Mouse (Mus musculus) layer of hippocampus, adult 2 months (tissue): ENCODE data around the gene Vmn1r12. TPM values are rescaled to one million over a fixed set of nuclear protein-coding genes. Genes with fewer than 3 reads are reported as not detected.
"Not testable (repeated sequence)": the region's sequence is repeated elsewhere in the genome, so short reads cannot be mapped to it uniquely, and the experiment has no call there.

Experiments
- DNase-seq, 2 experiments: peaks; one replicate each; pipeline ENCODE4 v3.0.0; 2022; ENCODE audit warnings: low spot score in 2 of 2
- H3K27ac ChIP-seq: fragments of 200-600 bp; 2 replicates; pipeline ENCODE4 v1.8.1; 2022
- H3K4me3 ChIP-seq: fragments of 200-600 bp; 2 replicates; pipeline ENCODE4 v1.8.1; 2022; ENCODE audit warnings: mild to moderate bottlenecking
- CTCF ChIP-seq: fragments of 200-600 bp; conservative IDR thresholded peaks from 2 replicates; pipeline ENCODE4 v1.8.1; 2022; ENCODE audit warnings: antibody characterized with exemption, mild to moderate bottlenecking, moderate library complexity
- long read RNA-seq, 2 experiments: library from polyadenylated mRNA; stranded (forward); transcript quantifications; one replicate each; pipeline ENCODE4 v2.0.0; 2021; ENCODE audit warnings: borderline mapping rate in 2 of 2
- total RNA-seq, 2 experiments: library from RNA; stranded (reverse); gene quantifications; 2 replicates each; pipeline ENCODE4 v1.2.3; 2021

The Vmn1r12 gene
- total RNA-seq = not detected
- long read RNA-seq, experiment 1 = 0 reads
- long read RNA-seq, experiment 2 = 0 reads

DNA sequence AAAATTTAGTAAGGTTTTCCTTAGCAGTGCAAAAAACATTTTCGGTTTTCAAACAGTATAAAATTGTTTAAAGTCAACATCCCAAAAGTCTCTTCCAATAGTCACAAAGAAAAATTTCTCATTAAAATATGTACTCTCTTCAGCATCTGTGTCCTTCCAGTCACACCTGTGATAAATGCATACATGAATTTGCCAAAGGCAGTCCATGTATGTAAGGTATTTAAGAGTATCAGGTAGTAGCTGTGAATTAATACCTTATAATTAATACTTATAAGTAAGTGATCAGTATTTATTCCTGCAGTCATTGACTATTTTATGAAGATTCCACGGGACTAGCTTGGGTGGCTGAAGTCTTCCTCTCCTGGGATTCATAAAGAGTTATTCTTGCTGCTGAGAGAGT, at the start of gene Vmn1r12:
TSS of gene Vmn1r12 (plus strand) at position 301 of the 400 bp plus-strand sequence.
- no peak within 1 kb of the TSS for H3K27ac ChIP-seq
- no peak for TF ChIP-seq CTCF
- no peak within 1 kb of the TSS for H3K4me3 ChIP-seq
- DNase-seq = no peak

DNA sequence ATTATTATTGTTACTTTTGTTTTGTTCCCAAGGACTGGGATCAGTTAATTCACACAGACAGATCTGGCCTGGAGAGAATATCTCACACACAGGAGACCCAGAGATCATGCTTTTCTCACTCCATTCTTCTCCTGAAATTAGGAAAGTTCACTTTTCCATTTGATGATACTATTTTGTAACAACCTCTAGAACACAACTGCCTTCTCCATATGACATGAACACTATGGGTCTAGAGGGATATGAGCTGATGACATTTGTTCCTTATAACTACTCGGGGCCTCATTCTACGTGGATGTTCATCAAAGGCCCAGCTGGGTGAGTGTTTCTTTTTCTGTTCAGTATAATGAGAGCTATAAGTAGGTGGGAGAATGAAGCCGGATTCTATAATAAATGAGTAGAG, 47.6 kb upstream of the Vmn1r12 start, which contains the start of gene Vmn1r10:
TSS of gene Vmn1r10 (plus strand) at position 301 of the 400 bp plus-strand sequence.
- Histone ChIP-seq H3K4me3 (no peak within 1 kb of the TSS), H3K27ac (no peak within 1 kb of the TSS)
- no peak for DNase-seq
- TF ChIP-seq CTCF = no peak

DNA sequence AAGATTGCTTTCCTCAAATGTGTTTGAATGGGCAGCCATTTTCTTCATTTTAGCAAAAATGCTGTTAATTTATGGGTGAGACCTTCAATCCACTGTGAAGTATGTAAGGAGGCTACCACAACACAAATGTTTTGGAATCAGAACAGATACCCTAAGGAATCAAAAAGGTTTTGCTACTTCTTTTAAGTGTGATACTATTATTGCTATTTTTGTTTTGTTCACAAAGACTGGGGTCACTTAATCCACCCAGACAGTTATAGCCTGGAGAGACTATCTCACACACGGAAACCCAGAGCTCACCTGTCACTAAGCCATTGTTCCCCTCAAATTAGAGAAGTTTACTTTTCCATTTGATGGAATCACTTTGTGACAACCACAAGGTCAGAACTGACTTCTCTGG, 23.6 kb upstream of the Vmn1r12 start, which contains the start of gene Vmn1r11:
TSS of gene Vmn1r11 (plus strand) at position 301 of the 400 bp plus-strand sequence.
- DNase-seq = no peak
- Histone ChIP-seq H3K27ac (no peak within 1 kb of the TSS), H3K4me3 (no peak within 1 kb of the TSS)
- TF ChIP-seq CTCF = no peak

DNA sequence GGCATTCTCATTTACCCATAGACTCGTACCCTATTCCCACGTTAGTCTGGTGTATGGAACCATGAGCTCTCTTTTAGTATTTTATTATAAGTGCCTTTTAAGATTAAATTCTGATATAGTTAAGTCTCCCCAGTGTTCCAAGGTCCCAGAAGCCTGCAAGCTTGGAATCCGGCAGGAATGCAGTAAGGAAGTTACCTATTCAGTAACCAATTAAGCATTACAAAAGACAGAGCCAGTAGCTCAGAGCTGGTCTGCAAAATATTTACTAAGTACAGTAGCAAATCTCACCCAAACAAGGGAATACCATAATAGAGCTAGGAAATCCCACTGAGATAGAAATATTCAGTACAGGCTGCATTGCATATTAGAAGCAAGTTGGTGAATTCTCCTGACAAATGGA, 33.3 kb downstream of the Vmn1r12 start:
- not testable (repeated sequence) for H3K4me3 ChIP-seq, H3K27ac ChIP-seq, DNase-seq

DNA sequence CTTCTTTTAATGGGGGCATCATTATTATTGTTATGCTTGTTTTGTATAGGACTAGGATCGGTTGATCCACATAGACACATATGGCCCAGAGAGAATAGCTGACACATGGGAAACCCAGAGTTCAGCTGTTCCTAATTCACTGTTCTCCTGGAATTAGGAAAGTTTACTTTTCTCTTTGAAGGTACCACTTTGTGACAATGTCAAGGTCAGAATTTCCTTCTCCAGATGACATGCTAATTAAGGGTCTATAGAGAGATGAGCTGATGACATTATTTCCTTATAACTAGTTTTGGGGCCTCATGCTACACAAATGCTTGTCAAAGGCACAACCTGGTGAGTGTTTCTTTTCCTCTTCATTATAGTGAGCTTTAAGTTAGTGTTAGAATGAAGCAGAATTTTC, 46.3 kb downstream of the Vmn1r12 start, which contains the start of gene Vmn1r13:
TSS of gene Vmn1r13 (plus strand) at position 301 of the 400 bp plus-strand sequence.
- not testable (repeated sequence) for H3K4me3 ChIP-seq, DNase-seq, H3K27ac ChIP-seq

Other genes starting within 250 kb of the Vmn1r12 start
- gene Nt5c3, start 233.0 kb upstream of the Vmn1r12 start, total RNA-seq = 10 to 100 TPM; 40.6 to 44.3 TPM
- gene Vmn1r4, start 232.9 kb upstream of the Vmn1r12 start, total RNA-seq = under 1 TPM; 0.22 to 0.59 TPM
- gene Vmn1r5, start 186.6 kb upstream of the Vmn1r12 start, total RNA-seq = not detected
- not detected for gene Vmn1r6, start 159.7 kb upstream of the Vmn1r12 start, total RNA-seq
- not detected for gene Vmn1r7, start 131.6 kb upstream of the Vmn1r12 start, total RNA-seq
- not detected for gene Vmn1r8, start 124.6 kb upstream of the Vmn1r12 start, total RNA-seq
- gene Vmn1r9, start 90.1 kb upstream of the Vmn1r12 start, total RNA-seq = not detected
- not detected for gene Vmn1r10, start 47.5 kb upstream of the Vmn1r12 start, total RNA-seq
- not detected for gene Vmn1r11, start 23.5 kb upstream of the Vmn1r12 start, total RNA-seq
- gene Vmn1r13, start 46.4 kb downstream of the Vmn1r12 start, total RNA-seq = not detected
- gene Vmn1r14, start 74.8 kb downstream of the Vmn1r12 start, total RNA-seq = not detected
- not detected for gene Vmn1r15, start 101.0 kb downstream of the Vmn1r12 start, total RNA-seq
- not detected for gene Vmn1r16, start 172.6 kb downstream of the Vmn1r12 start, total RNA-seq
- not detected for gene Vmn1r17, start 206.8 kb downstream of the Vmn1r12 start, total RNA-seq
- under 1 TPM in 1 of 2 experiments, not detected in 1; 0.03 TPM for gene Vmn1r18, start 238.9 kb downstream of the Vmn1r12 start, total RNA-seq
- gene Vmn1r19, start 246.9 kb downstream of the Vmn1r12 start, total RNA-seq = not detected